Mouse (Mus musculus): ENCODE results near the gene Plcg1. TPM values are rescaled to one million over a fixed set of nuclear protein-coding genes. Genes with fewer than 3 reads are reported as not detected.

The Plcg1 gene
- total RNA-seq, 2 experiments from 2014 or later, result 17.3 to 18.0 TPM

Other genes starting within 250 kb of the Plcg1 start
- gene Top1, start 85.4 kb upstream of the Plcg1 start, total RNA-seq (2021), result 10 to 100 TPM; 29.1 to 36.7 TPM
- 10 to 100 TPM; 21.0 to 24.3 TPM for gene Zhx3, start 141.7 kb downstream of the Plcg1 start, total RNA-seq (2021)
- 1 to 10 TPM; 1.6 to 2.9 TPM for gene Lpin3, start 149.4 kb downstream of the Plcg1 start, total RNA-seq (2021)
- under 1 TPM; 0.07 to 0.17 TPM for gene Emilin3, start 181.0 kb downstream of the Plcg1 start, total RNA-seq (2021)